Mouse (Mus musculus): ENCODE measurements around the gene Nutf2-ps1. TPM values are rescaled to one million over a fixed set of nuclear protein-coding genes. Genes with fewer than 3 reads are reported as not detected.
"Not testable (repeated sequence)": the region's sequence is repeated elsewhere in the genome, so short reads cannot be mapped to it uniquely, and the experiment has no call there.

The Nutf2-ps1 gene
- 38.3 and 48.2 TPM in 2 replicates for total RNA-seq (2012; rRNA removed)

DNA sequence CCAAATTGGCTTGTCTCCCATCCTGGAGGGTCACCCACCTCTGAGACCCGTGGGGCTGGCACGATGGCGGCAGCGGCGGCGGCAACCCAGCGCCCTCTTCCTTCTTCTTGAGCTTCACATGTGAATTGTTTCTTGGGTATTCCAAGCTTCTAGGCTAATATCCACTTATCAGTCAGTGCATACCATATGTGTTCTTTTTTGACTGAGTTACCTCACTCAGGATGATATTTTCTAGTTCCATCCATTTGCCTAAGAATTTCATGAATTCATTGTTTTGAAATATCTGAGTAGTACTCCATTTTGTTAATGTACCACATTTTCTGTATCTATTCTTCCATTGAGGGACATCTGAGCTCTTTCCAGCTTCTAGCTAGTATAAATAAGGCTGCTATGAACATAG is at the start of gene Nutf2-ps1:
Gene Nutf2-ps1 (minus strand): TSS at position 101 of the 400 bp plus-strand sequence.
- H3K36me3 ChIP-seq (ENCODE audit: control insufficient read depth, insufficient read depth, low read length, poor library complexity, severe bottlenecking); in situ Hi-C loops (cut with MboI; ENCODE audit: low sequenced_read_pairs in 2 of 2, unreplicated experiment in 2 of 2); DNase-seq (ENCODE audit: low read depth, low spot score); H3K9ac ChIP-seq (ENCODE audit: insufficient read depth, low read depth, low read length, poor library complexity, severe bottlenecking); H3K27ac ChIP-seq (ENCODE audit: insufficient read depth, low read depth, low read length, poor library complexity, severe bottlenecking); H3K9me3 ChIP-seq (ENCODE audit: control insufficient read depth, insufficient read depth, low read depth, low read length); H3K4me1 ChIP-seq (ENCODE audit: control insufficient read depth in 2 of 2, insufficient read depth in 2 of 2, low read length in 2 of 2, poor library complexity in 1 of 2); H3K4me3 ChIP-seq (ENCODE audit: insufficient read depth in 1 of 2, low read depth in 1 of 2, low read length in 2 of 2, poor library complexity in 1 of 2, severe bottlenecking in 1 of 2): not testable (repeated sequence)

GRCm38 (mm10) chr19:53638041-53638440 is 49.2 kb upstream of the Nutf2-ps1 start:
- no peaks in the 10 kb centered on the region for H3K4me1 ChIP-seq (ENCODE audit: control insufficient read depth in 2 of 2, insufficient read depth in 2 of 2, low read length in 2 of 2, poor library complexity in 1 of 2)
- DNase-seq (ENCODE audit: low read depth, low spot score), result no peak
- no peak overlapping the region for H3K27ac ChIP-seq (ENCODE audit: insufficient read depth, low read depth, low read length, poor library complexity, severe bottlenecking)
- in situ Hi-C loops (cut with MboI; ENCODE audit: low sequenced_read_pairs in 2 of 2, unreplicated experiment in 2 of 2), result no loop called here
- H3K9ac ChIP-seq (ENCODE audit: insufficient read depth, low read depth, low read length, poor library complexity, severe bottlenecking), result no peak overlapping the region
- H3K9me3 ChIP-seq (ENCODE audit: control insufficient read depth, insufficient read depth, low read depth, low read length), result no peaks in the 10 kb centered on the region
- TF ChIP-seq CHD2 (IDR thresholded peaks at IDR 0.05; ENCODE audit: low read depth, low read length) (no peak), HCFC1 (IDR thresholded peaks at IDR 0.05; ENCODE audit: borderline replicate concordance, insufficient read depth, low read length) (no peak), ZC3H11A (IDR thresholded peaks at IDR 0.05; ENCODE audit: borderline replicate concordance, low read depth, low read length) (no peak), MAFK (IDR thresholded peaks at IDR 0.05; ENCODE audit: insufficient read depth, low read depth, low read length) (no peak), ZNF384 (IDR thresholded peaks at IDR 0.05; ENCODE audit: low read depth, low read length) (no peak)
- H3K4me3 ChIP-seq (ENCODE audit: insufficient read depth in 1 of 2, low read depth in 1 of 2, low read length in 2 of 2, poor library complexity in 1 of 2, severe bottlenecking in 1 of 2), result no peak overlapping the region
- peaks cover 41% of the 10 kb centered on the region for H3K36me3 ChIP-seq (ENCODE audit: control insufficient read depth, insufficient read depth, low read length, poor library complexity, severe bottlenecking)

- no peaks in the 10 kb centered on the region for H3K4me1 ChIP-seq (ENCODE audit: control insufficient read depth in 2 of 2, insufficient read depth in 2 of 2, low read length in 2 of 2, poor library complexity in 1 of 2)
- in situ Hi-C loops (cut with MboI; ENCODE audit: low sequenced_read_pairs in 2 of 2, unreplicated experiment in 2 of 2), result no loop called here
- H3K9me3 ChIP-seq (ENCODE audit: control insufficient read depth, insufficient read depth, low read depth, low read length), result no peaks in the 10 kb centered on the region
- H3K27ac ChIP-seq (ENCODE audit: insufficient read depth, low read depth, low read length, poor library complexity, severe bottlenecking), result no peak overlapping the region
- TF ChIP-seq ZNF384 (IDR thresholded peaks at IDR 0.05; ENCODE audit: low read depth, low read length) (no peak), MAFK (IDR thresholded peaks at IDR 0.05; ENCODE audit: insufficient read depth, low read depth, low read length) (no peak), CHD2 (IDR thresholded peaks at IDR 0.05; ENCODE audit: low read depth, low read length) (no peak), ZC3H11A (IDR thresholded peaks at IDR 0.05; ENCODE audit: borderline replicate concordance, low read depth, low read length) (no peak), HCFC1 (IDR thresholded peaks at IDR 0.05; ENCODE audit: borderline replicate concordance, insufficient read depth, low read length) (no peak)
- DNase-seq (ENCODE audit: low read depth, low spot score), result no peak
- H3K4me3 ChIP-seq (ENCODE audit: insufficient read depth in 1 of 2, low read depth in 1 of 2, low read length in 2 of 2, poor library complexity in 1 of 2, severe bottlenecking in 1 of 2), result no peak overlapping the region
- no peak overlapping the region for H3K9ac ChIP-seq (ENCODE audit: insufficient read depth, low read depth, low read length, poor library complexity, severe bottlenecking)
- peaks cover 34% of the 10 kb centered on the region for H3K36me3 ChIP-seq (ENCODE audit: control insufficient read depth, insufficient read depth, low read length, poor library complexity, severe bottlenecking)
Observed at GRCm38 (mm10) chr19:53621681-53622080, 32.8 kb upstream of the Nutf2-ps1 start.

DNA sequence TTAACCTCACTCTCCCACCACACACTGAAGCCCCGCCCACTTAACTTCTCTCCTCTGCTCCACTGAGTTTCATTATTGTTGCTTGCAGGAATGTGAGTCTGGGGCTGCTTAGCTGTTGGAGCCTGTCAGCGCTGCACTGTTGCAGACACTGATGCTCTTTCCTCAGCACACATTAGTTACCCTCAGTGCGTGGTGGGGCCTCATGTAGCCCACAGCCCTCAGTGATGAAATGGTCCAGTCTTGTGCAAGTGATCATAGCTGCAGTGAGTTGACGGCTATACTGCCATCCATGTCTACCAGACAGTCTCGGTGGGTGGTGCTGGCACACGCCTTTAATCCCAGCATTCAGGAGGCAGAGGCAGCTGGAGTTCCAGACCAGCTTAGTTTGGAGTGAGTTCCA is 20.1 kb upstream of the Nutf2-ps1 start:
- H3K9me3 ChIP-seq (ENCODE audit: control insufficient read depth, insufficient read depth, low read depth, low read length), result no peaks in the 10 kb centered on the region
- H3K9ac ChIP-seq (ENCODE audit: insufficient read depth, low read depth, low read length, poor library complexity, severe bottlenecking), result no peak overlapping the region
- peaks cover 6% of the 10 kb centered on the region for H3K36me3 ChIP-seq (ENCODE audit: control insufficient read depth, insufficient read depth, low read length, poor library complexity, severe bottlenecking)
- no peak for DNase-seq (ENCODE audit: low read depth, low spot score)
- no peak overlapping the region for H3K4me3 ChIP-seq (ENCODE audit: insufficient read depth in 1 of 2, low read depth in 1 of 2, low read length in 2 of 2, poor library complexity in 1 of 2, severe bottlenecking in 1 of 2)
- peaks cover 0 to 8% of the 10 kb centered on the region in 2 experiments; a peak in 2 of 4 replicates for H3K4me1 ChIP-seq (ENCODE audit: control insufficient read depth in 2 of 2, insufficient read depth in 2 of 2, low read length in 2 of 2, poor library complexity in 1 of 2)
- no peak overlapping the region for H3K27ac ChIP-seq (ENCODE audit: insufficient read depth, low read depth, low read length, poor library complexity, severe bottlenecking)
- in situ Hi-C loops (cut with MboI; ENCODE audit: low sequenced_read_pairs in 2 of 2, unreplicated experiment in 2 of 2), result no loop called here
- no peak for TF ChIP-seq HCFC1 (IDR thresholded peaks at IDR 0.05; ENCODE audit: borderline replicate concordance, insufficient read depth, low read length)
- no peak for TF ChIP-seq MAFK (IDR thresholded peaks at IDR 0.05; ENCODE audit: insufficient read depth, low read depth, low read length)
- no peak for TF ChIP-seq ZNF384 (IDR thresholded peaks at IDR 0.05; ENCODE audit: low read depth, low read length)
- no peak for TF ChIP-seq CHD2 (IDR thresholded peaks at IDR 0.05; ENCODE audit: low read depth, low read length)
- TF ChIP-seq ZC3H11A (IDR thresholded peaks at IDR 0.05; ENCODE audit: borderline replicate concordance, low read depth, low read length), result no peak

GRCm38 (mm10) chr19:53601363-53601655 is 12.4 kb upstream of the Nutf2-ps1 start:
- peak overlapping the region; percentile 90 for H3K9ac ChIP-seq (ENCODE audit: insufficient read depth, low read depth, low read length, poor library complexity, severe bottlenecking)
- peaks cover 8% of the 10 kb centered on the region for H3K36me3 ChIP-seq (ENCODE audit: control insufficient read depth, insufficient read depth, low read length, poor library complexity, severe bottlenecking)
- no peak for TF ChIP-seq ZC3H11A (IDR thresholded peaks at IDR 0.05; ENCODE audit: borderline replicate concordance, low read depth, low read length)
- no peak for TF ChIP-seq MAFK (IDR thresholded peaks at IDR 0.05; ENCODE audit: insufficient read depth, low read depth, low read length)
- no peak for TF ChIP-seq HCFC1 (IDR thresholded peaks at IDR 0.05; ENCODE audit: borderline replicate concordance, insufficient read depth, low read length)
- in situ Hi-C loops (cut with MboI; ENCODE audit: low sequenced_read_pairs in 2 of 2, unreplicated experiment in 2 of 2), result no loop called here
- no peak for DNase-seq (ENCODE audit: low read depth, low spot score)
- H3K27ac ChIP-seq (ENCODE audit: insufficient read depth, low read depth, low read length, poor library complexity, severe bottlenecking), result no peak overlapping the region
- no peaks in the 10 kb centered on the region for H3K9me3 ChIP-seq (ENCODE audit: control insufficient read depth, insufficient read depth, low read depth, low read length)
- peak overlapping the region; percentile 81 to 86 for H3K4me3 ChIP-seq (ENCODE audit: insufficient read depth in 1 of 2, low read depth in 1 of 2, low read length in 2 of 2, poor library complexity in 1 of 2, severe bottlenecking in 1 of 2)
- peaks cover 0 to 3% of the 10 kb centered on the region in 2 experiments; a peak in 2 of 4 replicates for H3K4me1 ChIP-seq (ENCODE audit: control insufficient read depth in 2 of 2, insufficient read depth in 2 of 2, low read length in 2 of 2, poor library complexity in 1 of 2)
